Mouse (Mus musculus) erythroblast, embryonic 14.5 days (primary cell): ENCODE results near the gene Cckar.

Experiments used
- GATA1 ChIP-seq: IDR thresholded peaks from 2 replicates; pipeline ENCODE4 v1.6.1; 2012; ENCODE audit warnings: low read length, inconsistent platforms, mixed read lengths
- TAL1 ChIP-seq: IDR thresholded peaks from 3 replicates; pipeline ENCODE4 v1.6.1; 2012; ENCODE audit warnings: low read length, inconsistent platforms, mixed read lengths

DNA sequence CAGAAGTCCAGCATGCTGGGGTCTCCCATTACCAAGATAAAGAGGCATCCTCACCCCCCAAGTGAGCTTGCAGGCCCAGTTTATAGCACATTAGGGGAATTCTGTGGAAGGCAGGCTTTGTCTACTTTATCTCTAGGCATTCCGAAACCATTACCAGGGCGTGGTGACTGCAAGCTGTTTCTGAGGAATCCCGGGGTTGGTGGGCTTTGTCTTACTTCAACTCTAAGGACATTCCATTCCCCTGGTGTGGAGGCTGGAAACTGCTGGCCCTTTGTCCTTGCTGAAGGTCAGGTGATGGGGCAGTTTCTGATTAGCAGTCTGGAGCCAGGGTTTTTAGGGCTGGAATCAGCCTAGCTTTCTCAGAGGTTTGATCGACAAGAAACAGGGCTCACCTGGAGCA lies 36.0 kb downstream of the Cckar start:
- no peak for TF ChIP-seq GATA1
- TF ChIP-seq TAL1 = no peak
